Mouse (Mus musculus) liver, embryonic 11.5 days (tissue): Measurements from ENCODE around the gene Map6d1. TPM values are rescaled to one million over a fixed set of nuclear protein-coding genes. Genes with fewer than 3 reads are reported as not detected.

Experiments used
- ATAC-seq: fragments of 200-750 bp; cut with Nextera tagmentation; replicated peaks from 2 replicates; pipeline ENCODE4 v1.8.0; 2017; ENCODE audit warnings: moderate number of reproducible peaks, mild to moderate bottlenecking, moderate TSS enrichment, moderate library complexity; ENCODE audit not compliant: low FRiP score
- DNase-seq: peaks from one replicate; pipeline ENCODE4 v3.0.0-alpha.2; 2017; ENCODE audit warnings: low spot score
- H3K27ac ChIP-seq: fragments of 300-500 bp; sonication (generic); 2 replicates; pipeline ENCODE4 v1.5.1; 2014; ENCODE audit warnings: mild to moderate bottlenecking, low read depth, low read length, control low read depth
- H3K27me3 ChIP-seq: fragments of 300-500 bp; sonication (generic); replicated peaks from 2 replicates; pipeline ENCODE4 v1.6.1; 2014; ENCODE audit warnings: low read length, mixed read lengths; ENCODE audit not compliant: control insufficient read depth, insufficient read depth
- H3K36me3 ChIP-seq: fragments of 300-500 bp; sonication (generic); 2 replicates; pipeline ENCODE4 v1.6.1; 2014; ENCODE audit warnings: mild to moderate bottlenecking, low read length, moderate library complexity, mixed read lengths; ENCODE audit not compliant: control insufficient read depth, insufficient read depth
- H3K4me1 ChIP-seq: fragments of 300-500 bp; sonication (generic); replicated peaks from 2 replicates; pipeline ENCODE4 v1.6.1; 2014; ENCODE audit warnings: low read length, mixed read lengths; ENCODE audit not compliant: control insufficient read depth, insufficient read depth
- H3K4me2 ChIP-seq: fragments of 300-500 bp; sonication (generic); 2 replicates; pipeline ENCODE4 v1.6.1; 2014; ENCODE audit warnings: mild to moderate bottlenecking, control low read depth, moderate library complexity
- H3K4me3 ChIP-seq: fragments of 300-500 bp; sonication (generic); 2 replicates; pipeline ENCODE4 v1.5.1; 2014; ENCODE audit warnings: low read depth, low read length, control low read depth
- H3K9ac ChIP-seq: fragments of 300-500 bp; sonication (generic); 2 replicates; pipeline ENCODE4 v1.6.1; 2014; ENCODE audit warnings: low read depth, low read length, control low read depth
- H3K9me3 ChIP-seq: fragments of 300-500 bp; sonication (generic); 2 replicates; pipeline ENCODE4 v1.6.1; 2016; ENCODE audit warnings: low read length, inconsistent platforms, mixed read lengths; ENCODE audit not compliant: control insufficient read depth
- WGBS: fragments of 180-500 bp; shearing (Covaris S2); extraction: QIAGEN DNeasy Blood & Tissue Kit; methylation state at CpG from one replicate; pipeline ENCODE4 v1.1.7; 2014; 5-methylcytosine and 5-hydroxymethylcytosine counted together
- polyA plus RNA-seq: library from polyadenylated mRNA; unstranded; fragments of >200 nt; fragmentation: Nextera tagmentation; extraction: Ambion mirVana; gene quantifications from 2 replicates; pipeline ENCODE4 v1.2.1, GENCODE M21; 2014

The Map6d1 gene
- polyA plus RNA-seq, 1 experiment from 2014 or later, result 0.27 TPM

DNA sequence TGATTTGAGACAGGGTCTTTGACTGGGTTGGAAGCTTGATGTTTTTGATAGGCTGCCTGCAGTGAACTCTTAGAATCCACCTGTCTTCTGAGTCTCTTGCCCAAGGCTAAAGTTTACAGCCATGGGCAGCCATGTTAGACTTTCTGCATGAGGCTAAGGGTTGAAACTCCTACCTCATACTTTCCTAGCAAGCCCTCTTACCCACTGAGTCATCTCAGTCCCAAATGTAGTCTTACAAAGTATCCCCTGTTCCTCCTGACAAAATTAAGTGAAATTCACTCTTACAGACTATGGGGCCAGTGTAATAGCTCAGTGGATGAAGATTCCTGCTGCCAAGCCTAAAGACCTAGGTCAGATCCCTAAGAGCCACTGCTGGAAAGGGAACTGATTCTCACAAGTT, 5.9 kb upstream of the Map6d1 start:
- Histone ChIP-seq H3K9ac (no peak overlapping the region), H3K9me3 (no peaks in the 10 kb centered on the region), H3K4me1 (no peaks in the 10 kb centered on the region), H3K27ac (no peak overlapping the region), H3K4me2 (no peak overlapping the region), H3K36me3 (no peaks in the 10 kb centered on the region), H3K4me3 (no peak overlapping the region), H3K27me3 (no peaks in the 10 kb centered on the region)
- no peak for DNase-seq
- no peak for ATAC-seq

DNA sequence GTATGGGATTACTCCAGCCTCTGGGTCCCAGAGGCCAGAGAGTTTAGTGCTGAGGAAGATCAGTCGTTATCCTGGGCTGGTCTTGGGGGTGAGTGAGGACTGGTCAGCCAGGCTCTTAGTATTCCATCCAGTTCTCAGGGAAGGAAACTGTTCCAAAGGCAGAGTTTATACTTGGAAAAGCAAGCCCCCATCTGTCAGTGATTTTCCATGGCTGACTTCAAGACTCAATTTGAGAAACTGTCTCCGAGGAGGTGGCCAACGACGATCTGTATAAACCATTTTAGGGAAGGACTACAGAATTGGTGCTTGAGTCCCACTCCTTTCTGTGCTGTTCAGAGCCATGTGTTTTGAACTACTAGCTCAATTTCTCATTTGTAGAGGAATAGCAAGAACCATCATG, 2.5 kb downstream of the Map6d1 start:
- Histone ChIP-seq H3K4me2 (no peak overlapping the region), H3K9ac (no peak overlapping the region), H3K4me3 (no peak overlapping the region), H3K9me3 (no peaks in the 10 kb centered on the region), H3K27ac (no peak overlapping the region), H3K4me1 (0 out of 2 replicates have a peak, but pooled peaks cover 2% of the 10 kb centered on the region), H3K27me3 (peaks cover 28% of the 10 kb centered on the region), H3K36me3 (no peaks in the 10 kb centered on the region)
- ATAC-seq (no peak), DNase-seq (no peak)
- 87% methylated on average over 4 of the region's 4 CpGs for WGBS

DNA sequence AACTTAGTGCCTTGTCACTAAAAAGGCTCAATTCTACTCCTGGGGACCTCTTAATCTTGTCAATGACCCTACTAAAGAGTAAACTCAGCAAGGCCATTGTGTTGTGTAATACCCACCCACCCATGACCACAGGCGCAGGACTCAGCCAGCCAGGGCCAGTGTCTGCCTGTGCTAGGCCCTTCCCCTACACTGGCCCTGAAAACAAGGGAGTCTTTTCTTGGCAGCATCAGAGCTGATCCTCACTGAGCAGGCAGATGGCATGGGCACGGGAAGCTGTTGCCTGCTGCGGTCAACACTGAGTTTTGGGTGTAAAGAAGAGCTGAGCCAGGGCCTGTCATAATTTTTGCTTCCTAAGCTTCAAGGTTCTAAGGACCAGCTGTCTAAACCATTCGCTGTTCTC, 3.7 kb downstream of the Map6d1 start:
- Histone ChIP-seq H3K27ac (no peak overlapping the region), H3K27me3 (peaks cover 28% of the 10 kb centered on the region), H3K36me3 (no peaks in the 10 kb centered on the region), H3K4me3 (no peak overlapping the region), H3K4me1 (0 out of 2 replicates have a peak, but pooled peaks cover 2% of the 10 kb centered on the region), H3K9me3 (no peaks in the 10 kb centered on the region), H3K9ac (no peak overlapping the region), H3K4me2 (no peak overlapping the region)
- no peak for ATAC-seq
- 75% methylated on average over 4 of the region's 4 CpGs for WGBS
- no peak for DNase-seq

DNA sequence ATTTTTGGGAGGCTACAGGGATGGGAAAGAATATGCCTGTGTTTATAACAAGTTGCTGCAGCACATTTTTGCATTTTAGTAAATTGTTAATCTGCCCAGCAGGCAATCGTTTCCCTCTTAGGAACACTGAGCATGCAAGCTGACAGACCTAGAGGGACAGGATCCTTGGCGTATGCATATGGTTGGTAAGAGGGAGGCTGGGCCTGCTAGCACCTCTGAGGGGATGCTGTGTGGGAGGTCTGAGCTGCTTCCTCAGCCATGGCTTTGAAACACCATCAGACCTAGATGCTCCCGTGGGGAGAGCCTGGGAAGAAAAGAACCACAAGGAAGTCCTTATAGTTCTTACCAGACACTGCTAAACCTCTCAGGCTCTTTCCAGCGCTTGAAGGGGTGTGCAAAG, 6.8 kb downstream of the Map6d1 start:
- ATAC-seq (no peak), DNase-seq (no peak)
- Histone ChIP-seq H3K27me3 (peaks cover 2% of the 10 kb centered on the region; the same call in 1 of the 2 replicates), H3K36me3 (peaks cover 11% of the 10 kb centered on the region), H3K27ac (no peak overlapping the region), H3K9ac (no peak overlapping the region), H3K4me3 (no peak overlapping the region), H3K4me1 (no peaks in the 10 kb centered on the region), H3K4me2 (no peak overlapping the region), H3K9me3 (no peaks in the 10 kb centered on the region)
- 68% methylated on average over 4 of the region's 4 CpGs for WGBS

DNA sequence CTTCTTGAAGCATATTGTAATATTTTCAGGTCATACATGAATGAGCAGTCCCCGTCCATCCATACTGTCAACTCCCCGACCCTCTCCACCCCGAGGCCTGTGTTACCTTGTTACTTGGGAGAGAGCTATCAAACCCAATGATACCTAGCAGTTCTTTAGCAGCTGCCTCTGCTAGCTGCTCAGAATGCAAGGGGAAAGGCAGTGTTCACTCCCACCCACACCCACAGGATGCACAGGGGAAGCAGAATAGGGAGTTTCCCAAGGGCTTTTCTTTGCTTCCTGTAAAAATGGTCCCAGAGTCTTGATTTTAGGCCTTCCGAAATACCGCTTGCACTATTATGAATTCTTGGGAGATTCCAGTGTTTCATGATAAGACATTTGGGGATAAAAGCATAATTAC, 13.0 kb downstream of the Map6d1 start:
- H3K4me2 ChIP-seq, result no peak overlapping the region
- H3K4me3 ChIP-seq, result no peak overlapping the region
- DNase-seq (no peak), ATAC-seq (no peak)
- H3K27ac ChIP-seq, result no peak overlapping the region
- H3K27me3 ChIP-seq, result no peaks in the 10 kb centered on the region
- no peaks in the 10 kb centered on the region for H3K9me3 ChIP-seq
- H3K4me1 ChIP-seq, result no peaks in the 10 kb centered on the region
- H3K9ac ChIP-seq, result no peak overlapping the region
- 92% methylated on average over 5 of the region's 5 CpGs for whole genome bisulfite sequencing
- H3K36me3 ChIP-seq, result peaks cover 29% of the 10 kb centered on the region

DNA sequence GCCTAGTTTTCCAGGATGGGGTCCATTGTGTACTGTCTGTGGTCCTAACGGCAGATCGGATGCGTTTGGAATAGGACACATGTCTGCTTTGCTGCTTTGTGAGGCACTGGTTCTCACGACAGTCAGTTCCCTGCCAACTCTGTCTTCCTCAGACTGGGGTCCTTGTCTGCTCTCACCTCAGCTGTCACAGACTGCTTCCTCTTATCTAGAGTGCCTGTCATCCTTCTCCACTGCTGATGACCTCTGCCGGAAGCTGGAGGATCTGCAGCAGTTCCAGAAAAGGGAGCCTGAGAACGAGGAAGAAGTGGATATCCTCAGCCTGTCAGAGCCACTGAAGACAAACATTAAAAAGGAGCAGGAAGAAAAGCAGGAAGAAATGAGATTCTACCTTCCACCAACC, 13.7 kb downstream of the Map6d1 start:
- Histone ChIP-seq H3K9ac (no peak overlapping the region), H3K4me1 (no peaks in the 10 kb centered on the region), H3K4me2 (no peak overlapping the region), H3K4me3 (no peak overlapping the region), H3K9me3 (no peaks in the 10 kb centered on the region), H3K27me3 (no peaks in the 10 kb centered on the region), H3K27ac (no peak overlapping the region), H3K36me3 (peaks cover 34% of the 10 kb centered on the region)
- DNase-seq (no peak), ATAC-seq (no peak)
- 49% methylated on average over 6 of the region's 6 CpGs for WGBS

DNA sequence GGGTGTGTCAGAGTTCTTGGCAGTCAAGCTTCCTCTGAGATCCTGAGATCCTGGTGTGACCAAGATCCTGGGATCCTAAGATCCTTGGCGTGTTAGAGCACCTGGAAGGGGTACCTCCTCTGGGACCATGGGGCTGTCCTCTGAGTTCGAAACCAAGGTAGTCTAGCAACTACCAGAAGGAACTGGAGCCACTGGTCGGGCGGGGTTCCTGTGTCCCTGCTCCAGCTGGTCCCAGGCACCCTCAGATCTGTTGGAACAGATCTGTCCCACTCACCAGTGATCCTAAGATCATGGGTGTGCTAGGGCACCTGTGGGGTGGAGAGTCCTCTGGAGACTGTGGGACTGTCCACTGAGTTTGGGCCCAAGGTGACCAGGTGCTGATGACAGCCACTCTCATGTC, 14.5 kb downstream of the Map6d1 start:
- Histone ChIP-seq H3K4me1 (no peaks in the 10 kb centered on the region), H3K4me2 (no peak overlapping the region), H3K36me3 (peaks cover 41% of the 10 kb centered on the region), H3K27ac (no peak overlapping the region), H3K4me3 (no peak overlapping the region), H3K9me3 (no peaks in the 10 kb centered on the region), H3K27me3 (no peaks in the 10 kb centered on the region), H3K9ac (no peak overlapping the region)
- WGBS, result 95% methylated on average over 4 of the region's 4 CpGs
- ATAC-seq (no peak), DNase-seq (no peak)

DNA sequence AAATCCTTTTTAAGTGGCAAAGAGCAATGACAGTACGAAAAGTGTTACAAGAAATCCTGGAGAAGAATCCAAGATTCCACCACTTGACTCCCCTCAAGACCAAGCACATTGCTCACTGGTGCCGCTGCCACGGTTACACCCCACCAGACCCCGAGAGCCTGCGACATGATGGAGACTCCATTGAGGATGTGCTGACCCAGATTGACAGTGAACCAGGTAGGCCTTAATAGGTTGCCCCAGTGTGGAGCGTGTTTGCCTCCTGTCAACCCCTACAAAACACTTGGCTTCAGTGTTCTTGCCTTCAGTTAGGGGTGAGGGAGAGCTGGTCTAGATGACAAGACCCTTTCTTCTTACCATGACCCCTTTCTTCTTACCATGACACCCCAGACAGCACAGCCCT, 18.4 kb downstream of the Map6d1 start:
- WGBS, result 96% methylated on average over 6 of the region's 6 CpGs
- no peak overlapping the region for H3K4me3 ChIP-seq
- no peak for DNase-seq

DNA sequence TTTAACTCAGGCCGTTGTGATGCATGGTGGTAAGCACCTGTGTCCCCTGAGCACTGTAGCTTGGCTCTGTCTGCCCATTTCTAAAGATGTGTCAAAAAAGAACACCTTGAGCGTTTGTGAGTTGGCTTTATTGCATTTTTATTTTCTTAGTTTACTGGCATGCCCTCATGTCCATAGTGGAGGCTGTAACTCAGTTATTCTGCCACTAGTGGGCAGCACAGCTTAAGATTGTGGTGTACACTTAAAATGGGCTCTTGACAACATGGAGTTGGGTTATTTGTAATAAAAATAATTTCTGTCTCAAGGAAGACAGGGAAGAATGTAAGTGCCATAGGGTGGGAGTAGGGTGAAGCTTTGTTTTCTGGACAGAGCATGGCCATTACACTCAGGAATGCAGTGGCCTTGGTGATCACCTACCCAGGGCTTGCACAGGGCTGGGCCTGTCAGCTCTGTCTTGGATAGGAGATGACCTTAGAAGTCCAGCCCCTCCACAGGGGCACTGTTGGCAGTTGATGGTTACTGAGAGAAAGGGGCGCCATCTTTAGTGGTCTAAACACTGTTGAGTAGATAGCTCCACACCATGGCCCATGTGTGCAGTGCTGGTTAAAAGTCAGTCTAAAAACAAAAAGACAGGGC, 27.4 kb downstream of the Map6d1 start:
- 86% methylated on average over 3 of the region's 3 CpGs for WGBS
- no peak for DNase-seq
- Histone ChIP-seq H3K36me3 (peaks cover 29% of the 10 kb centered on the region), H3K27me3 (no peaks in the 10 kb centered on the region), H3K4me3 (no peak overlapping the region), H3K27ac (no peak overlapping the region), H3K9me3 (no peaks in the 10 kb centered on the region), H3K4me1 (no peaks in the 10 kb centered on the region), H3K9ac (no peak overlapping the region), H3K4me2 (no peak overlapping the region)
- no peak for ATAC-seq

More for the DNA sequence above, 18.4 kb downstream of the Map6d1 start:
- Histone ChIP-seq H3K4me1 (no peaks in the 10 kb centered on the region), H3K36me3 (peaks cover 45% of the 10 kb centered on the region), H3K9ac (no peak overlapping the region), H3K27ac (no peak overlapping the region), H3K4me2 (no peak overlapping the region), H3K9me3 (no peaks in the 10 kb centered on the region), H3K27me3 (no peaks in the 10 kb centered on the region)
- ATAC-seq, result no peak
